8 mouse cellular contexts compared by ENCODE assay signal in genomic region chr1:191025016-191026012, GRCm38 (mm10). TPM values are rescaled to one million over a fixed set of nuclear protein-coding genes. Genes with fewer than 3 reads are reported as not detected.
DNase-seq lines count a peak whose midpoint lies in the region; ATAC-seq and TF ChIP-seq lines count a peak whose summit lies in the region.

No protein-coding gene starts in this region.

- peak; percentile 15 for ATAC-seq in intestine, embryonic 14.5 days (replicated peaks; ENCODE audit: low FRiP score, low TSS enrichment, low read depth)
- no peak; the same call in none of the 2 replicates for ATAC-seq in limb, embryonic 13.5 days (ENCODE audit: low FRiP score, low read depth)
- peak; percentile 71; the same call in 1 of the 2 replicates for ATAC-seq in midbrain, embryonic 13.5 days

- no peak for TF ChIP-seq POLR2A in spleen, adult 2 months (IDR thresholded peaks at IDR 0.05; ENCODE audit: low read depth, low read length)

- no peaks in the 10 kb centered on the region for H3K27me3 ChIP-seq in spleen, adult 2 months (ENCODE audit: control insufficient read depth, insufficient read depth, low read length)
- no peaks in the 10 kb centered on the region for H3K27me3 ChIP-seq in intestine, embryonic 14.5 days (replicated peaks; ENCODE audit: control insufficient read depth, insufficient read depth, low read length)
- H3K27me3 ChIP-seq in limb, embryonic 13.5 days: no peaks in the 10 kb centered on the region
- H3K27me3 ChIP-seq in midbrain, embryonic 13.5 days: no peaks in the 10 kb centered on the region

- H3K4me3 ChIP-seq in spleen, adult 2 months (ENCODE audit: extremely low read depth, insufficient read depth, insufficient read length): peak overlapping the region; percentile 53
- H3K4me3 ChIP-seq in intestine, embryonic 14.5 days (ENCODE audit: low read depth, low read length): peak overlapping the region; percentile 71
- peak overlapping the region; percentile 75 for H3K4me3 ChIP-seq in limb, embryonic 13.5 days
- peak overlapping the region; percentile 76 for H3K4me3 ChIP-seq in midbrain, embryonic 13.5 days (replicated peaks)

- TF ChIP-seq CTCF in spleen, adult 2 months (IDR thresholded peaks at IDR 0.05; ENCODE audit: extremely low read depth, insufficient read depth, insufficient read length, insufficient replicate concordance): no peak

- H3K27ac ChIP-seq in spleen, adult 2 months (ENCODE audit: insufficient read depth, low read length): peak overlapping the region; percentile 9; the same call in 1 of the 2 replicates
- peak overlapping the region; percentile 74; the same call in 1 of the 2 replicates for H3K27ac ChIP-seq in intestine, embryonic 14.5 days (ENCODE audit: low read depth)
- peak overlapping the region; percentile 70 for H3K27ac ChIP-seq in limb, embryonic 13.5 days
- peak overlapping the region; percentile 86 for H3K27ac ChIP-seq in midbrain, embryonic 13.5 days

- H3K4me2 ChIP-seq in intestine, embryonic 14.5 days (ENCODE audit: low read length): peak overlapping the region; percentile 72
- H3K4me2 ChIP-seq in limb, embryonic 13.5 days (replicated peaks): peak overlapping the region; percentile 98
- H3K4me2 ChIP-seq in midbrain, embryonic 13.5 days (replicated peaks): peak overlapping the region; percentile 98

- H3K9ac ChIP-seq in intestine, embryonic 14.5 days (ENCODE audit: low read length): peak overlapping the region; percentile 79
- H3K9ac ChIP-seq in limb, embryonic 13.5 days: peak overlapping the region; percentile 81
- peak overlapping the region; percentile 93 for H3K9ac ChIP-seq in midbrain, embryonic 13.5 days (replicated peaks)

- peaks cover 6% of the 10 kb centered on the region for H3K4me1 ChIP-seq in spleen, adult 2 months (ENCODE audit: control insufficient read depth, insufficient read depth, insufficient read length)
- peaks cover 15% of the 10 kb centered on the region for H3K4me1 ChIP-seq in intestine, embryonic 14.5 days (replicated peaks; ENCODE audit: control insufficient read depth, insufficient read depth, low read length)
- peaks cover 18% of the 10 kb centered on the region for H3K4me1 ChIP-seq in limb, embryonic 13.5 days
- peaks cover 20% of the 10 kb centered on the region for H3K4me1 ChIP-seq in midbrain, embryonic 13.5 days (replicated peaks)

- H3K9me3 ChIP-seq in intestine, embryonic 14.5 days (ENCODE audit: control insufficient read depth, low read length): no peaks in the 10 kb centered on the region
- H3K9me3 ChIP-seq in limb, embryonic 13.5 days: no peaks in the 10 kb centered on the region
- no peaks in the 10 kb centered on the region for H3K9me3 ChIP-seq in midbrain, embryonic 13.5 days

- 8% methylated on average over 69 of the region's 69 CpGs for WGBS in spleen, adult 2 months
- WGBS in intestine, embryonic 14.5 days: 3% methylated on average over 68 of the region's 69 CpGs
- WGBS in limb, embryonic 13.5 days: 2% methylated on average over 69 of the region's 69 CpGs
- WGBS in midbrain, embryonic 13.5 days: 2% methylated on average over 69 of the region's 69 CpGs

- peak in 1 of 2 experiments; percentile 17 for DNase-seq in spleen, adult 2 months (ENCODE audit: low read depth in 1 of 2, low spot score in 2 of 2)
- DNase-seq in spleen, adult 12 weeks (ENCODE audit: low spot score): no peak
- peak; percentile 33 for DNase-seq in c-Kit-positive CD71-positive TER-119-positive erythroid progenitor cells, embryonic 14.5 days (ENCODE audit: low spot score)
- DNase-seq in forelimb bud, embryonic 11.5 days (ENCODE audit: low read depth, low spot score): peak; percentile 28
- DNase-seq in intestine, embryonic 14.5 days (ENCODE audit: low spot score): peak; percentile 82
- DNase-seq in thymus, postnatal 25 days: no peak

- no peaks in the 10 kb centered on the region for H3K36me3 ChIP-seq in spleen, adult 2 months (ENCODE audit: control insufficient read depth, insufficient read depth, low read length)
- peaks cover 10% of the 10 kb centered on the region; the same call in 1 of the 2 replicates for H3K36me3 ChIP-seq in intestine, embryonic 14.5 days (ENCODE audit: control insufficient read depth, insufficient read depth, low read length)
- peaks cover 5% of the 10 kb centered on the region for H3K36me3 ChIP-seq in limb, embryonic 13.5 days
- peaks cover 7% of the 10 kb centered on the region; the same call in 1 of the 2 replicates for H3K36me3 ChIP-seq in midbrain, embryonic 13.5 days

RNA-seq across cellular contexts. Expression of gene Flvcr1, which starts 0.6 kb away (rescaled TPM):
- 15.6 and 26.4 TPM in 2 replicates for polyA plus RNA-seq in spleen, adult 2 months (2012; rRNA removed)
- polyA plus RNA-seq in intestine, embryonic 14.5 days (2014; fragmentation: Nextera tagmentation; extraction: Ambion mirVana): 8.4 and 9.5 TPM in 2 replicates
- 5.2 and 5.8 TPM in 2 replicates for polyA plus RNA-seq in limb, embryonic 13.5 days (2015; fragmentation: Nextera tagmentation; extraction: Ambion mirVana)
- 7.2 and 7.9 TPM in 2 replicates for polyA plus RNA-seq in midbrain, embryonic 13.5 days (2015; fragmentation: Nextera tagmentation; extraction: Ambion mirVana)

RNA-seq across cellular contexts. Expression of gene Spata45, which starts 11.1 kb away (rescaled TPM):
- polyA plus RNA-seq in spleen, adult 2 months (2012; rRNA removed): not detected in 2 replicates
- polyA plus RNA-seq in intestine, embryonic 14.5 days (2014; fragmentation: Nextera tagmentation; extraction: Ambion mirVana): not detected in 2 replicates
- not detected in 2 replicates for polyA plus RNA-seq in limb, embryonic 13.5 days (2015; fragmentation: Nextera tagmentation; extraction: Ambion mirVana)
- not detected in 2 replicates for polyA plus RNA-seq in midbrain, embryonic 13.5 days (2015; fragmentation: Nextera tagmentation; extraction: Ambion mirVana)

RNA-seq across cellular contexts. Expression of gene Tatdn3, which starts 37.4 kb away (rescaled TPM):
- 2.2 and 2.6 TPM in 2 replicates for polyA plus RNA-seq in spleen, adult 2 months (2012; rRNA removed)
- 12.4 and 16.7 TPM in 2 replicates for polyA plus RNA-seq in intestine, embryonic 14.5 days (2014; fragmentation: Nextera tagmentation; extraction: Ambion mirVana)
- polyA plus RNA-seq in limb, embryonic 13.5 days (2015; fragmentation: Nextera tagmentation; extraction: Ambion mirVana): 15.0 and 15.3 TPM in 2 replicates
- polyA plus RNA-seq in midbrain, embryonic 13.5 days (2015; fragmentation: Nextera tagmentation; extraction: Ambion mirVana): 14.8 and 15.5 TPM in 2 replicates

RNA-seq across cellular contexts. Expression of gene Nsl1, which starts 37.5 kb away (rescaled TPM):
- polyA plus RNA-seq in spleen, adult 2 months (2012; rRNA removed): 1.4 and 3.5 TPM in 2 replicates
- polyA plus RNA-seq in intestine, embryonic 14.5 days (2014; fragmentation: Nextera tagmentation; extraction: Ambion mirVana): 20.8 and 23.9 TPM in 2 replicates
- polyA plus RNA-seq in limb, embryonic 13.5 days (2015; fragmentation: Nextera tagmentation; extraction: Ambion mirVana): 22.8 and 24.2 TPM in 2 replicates
- polyA plus RNA-seq in midbrain, embryonic 13.5 days (2015; fragmentation: Nextera tagmentation; extraction: Ambion mirVana): 10.2 and 10.8 TPM in 2 replicates

RNA-seq across cellular contexts. Expression of gene Vash2, which starts 46.2 kb away (rescaled TPM):
- 0.56 and 1.2 TPM in 2 replicates for polyA plus RNA-seq in spleen, adult 2 months (2012; rRNA removed)
- 32.7 and 38.9 TPM in 2 replicates for polyA plus RNA-seq in intestine, embryonic 14.5 days (2014; fragmentation: Nextera tagmentation; extraction: Ambion mirVana)
- polyA plus RNA-seq in limb, embryonic 13.5 days (2015; fragmentation: Nextera tagmentation; extraction: Ambion mirVana): 64.4 and 72.7 TPM in 2 replicates
- polyA plus RNA-seq in midbrain, embryonic 13.5 days (2015; fragmentation: Nextera tagmentation; extraction: Ambion mirVana): 77.2 and 77.5 TPM in 2 replicates

Comparison
In these comparisons a context has a peak if more than half of its experiments do, and no peak if none do; other contexts are left out.
1. DNase-seq: peak in c-Kit-positive CD71-positive TER-119-positive erythroid progenitor cells, embryonic 14.5 days (single experiment), forelimb bud, embryonic 11.5 days (single experiment) and intestine, embryonic 14.5 days (single experiment); none in spleen, adult 12 weeks (single experiment) and thymus, postnatal 25 days (single experiment).
2. H3K27ac ChIP-seq: peak in every context shown above with its lines; median percentile 86 in midbrain, embryonic 13.5 days; 74 in intestine, embryonic 14.5 days; 70 in limb, embryonic 13.5 days; 9 in spleen, adult 2 months.
3. Peak in every context shown above with its lines, with median percentiles within 50 percentile points of each other: H3K4me3 ChIP-seq, H3K4me2 ChIP-seq and H3K9ac ChIP-seq.